Mouse (Mus musculus) cerebellum, postnatal 10 days (tissue): ENCODE measurements at regions not wholly inside any gene's neighbourhood (a gene's known extent, or its start where the extent isn't known, plus 50 kb on each side); places are given as distances from the start of the nearest gene placed in this dataset.
A peak's percentile ranks its signal among the peaks of the same experiment; 100 is the strongest.

Source experiments
- DNase-seq, 2 experiments: peaks; one replicate each; pipeline ENCODE4 v3.0.0; 2021; ENCODE audit warnings: mixed read lengths in 2 of 2

- DNase-seq, result no peak
Measured at GRCm38 (mm10) chr1:177323366-177323765, 65.4 kb upstream of the Akt3 start.

DNA sequence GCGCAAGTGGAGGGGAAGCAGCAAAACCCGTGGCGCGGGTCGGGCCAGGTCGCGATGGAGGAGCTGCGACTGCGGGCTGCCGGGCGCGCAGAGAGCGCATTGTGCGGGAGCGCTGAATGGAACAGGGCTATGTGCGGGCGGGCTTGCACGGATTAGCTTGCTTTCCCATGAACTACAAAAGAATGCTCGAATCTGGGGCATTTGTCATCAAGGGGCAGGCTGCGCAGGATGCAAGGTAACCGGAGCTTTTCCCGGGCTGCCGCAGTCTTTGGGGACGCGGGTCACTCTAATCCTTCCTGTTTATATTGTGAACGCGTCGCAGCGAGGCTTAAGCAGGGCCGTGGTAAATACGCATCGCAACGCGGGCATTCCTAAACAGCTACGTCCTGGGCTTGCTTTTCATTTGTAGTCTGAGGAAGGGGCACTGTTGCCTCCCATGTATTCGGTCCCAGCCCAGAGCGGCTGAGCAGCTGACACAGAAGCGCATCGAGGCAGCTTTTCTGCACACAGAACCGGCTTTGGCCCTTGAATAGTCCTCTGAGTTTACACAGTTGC lies 64.8 kb upstream of the Akt3 start:
- DNase-seq, result peak; percentile 58 to 60

DNA sequence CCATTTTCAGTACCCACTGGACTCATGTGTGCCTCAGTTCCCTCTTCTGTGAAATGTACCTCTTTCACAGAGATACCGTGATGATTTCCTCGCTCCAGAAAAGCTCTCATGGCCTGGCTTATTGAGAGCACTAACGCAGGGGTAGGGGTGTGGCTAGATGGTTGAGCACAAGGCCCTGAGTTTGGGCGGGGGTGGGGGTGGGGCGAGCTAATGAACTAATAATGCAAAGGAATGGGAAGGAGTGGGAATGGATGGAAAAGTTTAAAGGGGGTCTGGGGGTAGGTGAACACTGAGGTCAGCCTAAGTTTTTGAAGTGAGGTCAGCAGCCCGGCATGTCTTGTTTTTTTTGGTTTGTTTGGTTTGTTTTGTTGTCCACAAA lies 64.3 kb upstream of the Akt3 start:
- DNase-seq, result no peak

DNA sequence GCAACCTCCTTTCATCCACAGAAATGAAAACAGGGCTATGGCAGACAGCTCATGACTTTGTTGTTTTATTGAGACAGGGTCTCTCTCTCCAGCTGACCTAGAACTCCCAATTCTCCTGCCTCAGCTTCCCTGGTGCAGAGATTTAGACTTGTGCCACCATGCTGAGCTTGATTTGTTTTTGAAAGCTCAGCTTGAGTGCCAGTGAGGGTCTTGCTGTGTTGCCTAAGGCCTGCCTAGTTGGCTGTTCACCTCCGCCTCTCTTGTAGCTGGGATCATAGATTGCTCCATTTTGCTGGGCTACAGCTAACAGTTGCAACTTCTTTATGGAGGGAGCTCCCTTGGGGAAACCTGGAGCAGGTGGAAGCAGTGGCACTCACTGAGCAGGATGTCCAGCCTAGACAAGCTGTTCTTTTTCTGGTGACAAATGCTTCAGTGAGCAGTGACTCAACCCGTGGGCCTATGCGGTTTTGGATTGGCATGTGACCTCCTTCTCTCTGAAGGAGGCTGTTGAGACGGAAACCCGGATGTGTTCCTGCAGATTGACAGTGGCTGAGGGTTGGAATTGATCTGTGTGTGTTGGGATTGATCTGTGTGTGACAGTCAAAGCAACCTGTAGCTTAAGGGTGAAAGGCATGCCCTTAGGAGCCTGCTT lies 63.8 kb upstream of the Akt3 start:
- DNase-seq, result peak; percentile 14 to 31

DNA sequence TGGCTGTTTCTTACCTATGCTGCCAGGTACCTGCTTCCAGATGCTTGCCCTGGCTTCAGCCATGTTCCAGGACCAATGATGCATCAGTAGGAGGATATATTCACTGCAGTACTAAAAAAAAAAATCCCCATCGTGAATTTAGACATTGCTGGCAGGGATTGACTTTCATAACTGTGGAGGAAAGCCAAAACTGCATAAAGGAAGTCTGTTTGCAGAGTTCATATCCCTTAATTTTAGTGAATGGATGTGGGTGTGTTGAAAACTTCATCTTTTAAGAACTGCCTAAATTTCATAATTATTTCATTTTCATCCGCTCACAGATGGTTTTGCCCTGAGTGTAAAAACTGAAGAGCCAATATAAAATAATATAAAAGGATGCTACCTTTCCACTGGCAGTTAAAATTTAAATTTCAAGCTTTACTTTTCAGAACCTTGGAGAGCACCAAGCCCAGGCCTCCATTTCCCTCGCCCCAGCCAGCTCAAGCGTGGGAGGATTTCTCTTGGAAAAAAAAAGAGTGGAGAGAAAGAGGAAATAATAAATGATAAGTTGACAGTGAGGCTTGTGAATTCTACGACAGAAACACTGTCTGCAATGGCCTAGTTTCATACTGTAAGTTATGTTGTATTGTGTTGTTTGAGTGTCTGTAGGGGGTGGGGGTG lies 50.3 kb upstream of the Akt3 start:
- no peak for DNase-seq
